Mouse (Mus musculus): Measurements from ENCODE around the gene Cenph. TPM values are rescaled to one million over a fixed set of nuclear protein-coding genes. Genes with fewer than 3 reads are reported as not detected.

The Cenph gene
- polyA plus RNA-seq, 1 experiment = 4.0 TPM

GRCm38 (mm10) chr13:100752529-100752928, 23.2 kb downstream of the Cenph start:
- Histone ChIP-seq H3K27me3 (ENCODE audit: control insufficient read depth, insufficient read depth, low read length) (no peaks in the 10 kb centered on the region), H3K4me1 (replicated peaks; ENCODE audit: control insufficient read depth, insufficient read depth, low read length) (no peaks in the 10 kb centered on the region), H3K27ac (ENCODE audit: control insufficient read depth, insufficient read depth, low read length) (no peak overlapping the region), H3K36me3 (ENCODE audit: control insufficient read depth, insufficient read depth, low read length) (no peaks in the 10 kb centered on the region), H3K4me3 (ENCODE audit: control insufficient read depth, insufficient read depth, low read length) (no peak overlapping the region)
- no peak for DNase-seq
- WGBS = 88% methylated on average over 8 of the region's 8 CpGs
- TF ChIP-seq POLR2A (IDR thresholded peaks at IDR 0.05; ENCODE audit: control insufficient read depth, extremely low read depth, insufficient read depth, low read length, poor library complexity) (no peak), CTCF (IDR thresholded peaks at IDR 0.05; ENCODE audit: borderline replicate concordance, control insufficient read depth, extremely low read depth, insufficient read depth, low read length, poor library complexity) (no peak)

GRCm38 (mm10) chr13:100751402-100751801, 24.3 kb downstream of the Cenph start:
- 85% methylated on average over 3 of the region's 3 CpGs for WGBS
- no peaks in the 10 kb centered on the region for H3K4me1 ChIP-seq (replicated peaks; ENCODE audit: control insufficient read depth, insufficient read depth, low read length)
- TF ChIP-seq CTCF (IDR thresholded peaks at IDR 0.05; ENCODE audit: borderline replicate concordance, control insufficient read depth, extremely low read depth, insufficient read depth, low read length, poor library complexity) (no peak), POLR2A (IDR thresholded peaks at IDR 0.05; ENCODE audit: control insufficient read depth, extremely low read depth, insufficient read depth, low read length, poor library complexity) (no peak)

GRCm38 (mm10) chr13:100750799-100751198, 24.9 kb downstream of the Cenph start:
- no peak for DNase-seq
- H3K36me3 ChIP-seq (ENCODE audit: control insufficient read depth, insufficient read depth, low read length) = no peaks in the 10 kb centered on the region
- WGBS = 58% methylated on average over 5 of the region's 5 CpGs
- no peaks in the 10 kb centered on the region for H3K4me1 ChIP-seq (replicated peaks; ENCODE audit: control insufficient read depth, insufficient read depth, low read length)
- H3K27ac ChIP-seq (ENCODE audit: control insufficient read depth, insufficient read depth, low read length) = no peak overlapping the region
- TF ChIP-seq CTCF (IDR thresholded peaks at IDR 0.05; ENCODE audit: borderline replicate concordance, control insufficient read depth, extremely low read depth, insufficient read depth, low read length, poor library complexity) (no peak), POLR2A (IDR thresholded peaks at IDR 0.05; ENCODE audit: control insufficient read depth, extremely low read depth, insufficient read depth, low read length, poor library complexity) (no peak)
- no peaks in the 10 kb centered on the region for H3K27me3 ChIP-seq (ENCODE audit: control insufficient read depth, insufficient read depth, low read length)
- no peak overlapping the region for H3K4me3 ChIP-seq (ENCODE audit: control insufficient read depth, insufficient read depth, low read length)

More at GRCm38 (mm10) chr13:100751402-100751801, 24.3 kb downstream of the Cenph start:
- Histone ChIP-seq H3K27me3 (ENCODE audit: control insufficient read depth, insufficient read depth, low read length) (no peaks in the 10 kb centered on the region), H3K4me3 (ENCODE audit: control insufficient read depth, insufficient read depth, low read length) (no peak overlapping the region), H3K27ac (ENCODE audit: control insufficient read depth, insufficient read depth, low read length) (no peak overlapping the region), H3K36me3 (ENCODE audit: control insufficient read depth, insufficient read depth, low read length) (no peaks in the 10 kb centered on the region)
- no peak for DNase-seq

GRCm38 (mm10) chr13:100748638-100749037, 27.1 kb downstream of the Cenph start:
- Histone ChIP-seq H3K36me3 (ENCODE audit: control insufficient read depth, insufficient read depth, low read length) (no peaks in the 10 kb centered on the region), H3K4me3 (ENCODE audit: control insufficient read depth, insufficient read depth, low read length) (no peak overlapping the region), H3K27me3 (ENCODE audit: control insufficient read depth, insufficient read depth, low read length) (no peaks in the 10 kb centered on the region), H3K27ac (ENCODE audit: control insufficient read depth, insufficient read depth, low read length) (no peak overlapping the region), H3K4me1 (replicated peaks; ENCODE audit: control insufficient read depth, insufficient read depth, low read length) (peaks cover 6% of the 10 kb centered on the region; the same call in 1 of the 2 replicates)
- TF ChIP-seq CTCF (IDR thresholded peaks at IDR 0.05; ENCODE audit: borderline replicate concordance, control insufficient read depth, extremely low read depth, insufficient read depth, low read length, poor library complexity) (no peak), POLR2A (IDR thresholded peaks at IDR 0.05; ENCODE audit: control insufficient read depth, extremely low read depth, insufficient read depth, low read length, poor library complexity) (no peak)
- 91% methylated on average over 8 of the region's 8 CpGs for WGBS
- DNase-seq = no peak

- 94% methylated on average over 3 of the region's 3 CpGs for WGBS
- TF ChIP-seq CTCF (IDR thresholded peaks at IDR 0.05; ENCODE audit: borderline replicate concordance, control insufficient read depth, extremely low read depth, insufficient read depth, low read length, poor library complexity) = no peak
- no peak for TF ChIP-seq POLR2A (IDR thresholded peaks at IDR 0.05; ENCODE audit: control insufficient read depth, extremely low read depth, insufficient read depth, low read length, poor library complexity)
Measured at GRCm38 (mm10) chr13:100746090-100746489, 29.6 kb downstream of the Cenph start.

GRCm38 (mm10) chr13:100744036-100744744, 31.5 kb downstream of the Cenph start, which contains the start of gene Mrps36:
Mrps36 (minus strand) TSS chr13:100744659.
- Histone ChIP-seq H3K36me3 (ENCODE audit: control insufficient read depth, insufficient read depth, low read length) (0 out of 2 replicates have a peak, but pooled peaks cover under 1% of the 10 kb centered on the region), H3K4me3 (ENCODE audit: control insufficient read depth, insufficient read depth, low read length) (peak within 1 kb of the TSS; percentile 71), H3K27me3 (ENCODE audit: control insufficient read depth, insufficient read depth, low read length) (no peaks in the 10 kb centered on the region), H3K27ac (ENCODE audit: control insufficient read depth, insufficient read depth, low read length) (no peak within 1 kb of the TSS), H3K4me1 (replicated peaks; ENCODE audit: control insufficient read depth, insufficient read depth, low read length) (peaks cover 6% of the 10 kb centered on the region; the same call in 1 of the 2 replicates)
- DNase-seq = peak; percentile 95
- TF ChIP-seq POLR2A (IDR thresholded peaks at IDR 0.05; ENCODE audit: control insufficient read depth, extremely low read depth, insufficient read depth, low read length, poor library complexity) (peak; percentile 44; the same call in 1 of the 2 replicates), CTCF (IDR thresholded peaks at IDR 0.05; ENCODE audit: borderline replicate concordance, control insufficient read depth, extremely low read depth, insufficient read depth, low read length, poor library complexity) (peak; percentile 53; the same call in 1 of the 2 replicates)
- WGBS = under 1% methylated on average over 52 of the region's 52 CpGs

More at GRCm38 (mm10) chr13:100746090-100746489, 29.6 kb downstream of the Cenph start:
- H3K36me3 ChIP-seq (ENCODE audit: control insufficient read depth, insufficient read depth, low read length) = no peaks in the 10 kb centered on the region
- no peak for DNase-seq
- no peaks in the 10 kb centered on the region for H3K27me3 ChIP-seq (ENCODE audit: control insufficient read depth, insufficient read depth, low read length)
- no peak overlapping the region for H3K4me3 ChIP-seq (ENCODE audit: control insufficient read depth, insufficient read depth, low read length)
- H3K4me1 ChIP-seq (replicated peaks; ENCODE audit: control insufficient read depth, insufficient read depth, low read length) = peaks cover 6% of the 10 kb centered on the region; the same call in 1 of the 2 replicates
- H3K27ac ChIP-seq (ENCODE audit: control insufficient read depth, insufficient read depth, low read length) = no peak overlapping the region
